Mouse (Mus musculus) bone marrow macrophage, adult 2 months (primary cell): ENCODE data around the gene Rhou. TPM values are rescaled to one million over a fixed set of nuclear protein-coding genes. Genes with fewer than 3 reads are reported as not detected.

ENCODE experiments used
- H3K27ac ChIP-seq: 2 replicates; pipeline ENCODE4 v1.5.1; 2012; ENCODE audit warnings: low read depth, low read length; ENCODE audit not compliant: insufficient read depth
- H3K4me1 ChIP-seq: 2 replicates; pipeline ENCODE4 v1.6.1; 2012; ENCODE audit warnings: low read length; ENCODE audit not compliant: control insufficient read depth, insufficient read depth
- H3K4me3 ChIP-seq: 2 replicates; pipeline ENCODE4 v1.5.1; 2012; ENCODE audit warnings: mild to moderate bottlenecking, low read length, moderate library complexity; ENCODE audit not compliant: insufficient read depth
- CTCF ChIP-seq: IDR thresholded peaks from 2 replicates; pipeline ENCODE4 v1.5.1; 2012; ENCODE audit warnings: low read depth, mild to moderate bottlenecking, low read length, moderate library complexity
- POLR2A ChIP-seq: IDR thresholded peaks from 2 replicates; pipeline ENCODE4 v1.6.1; 2012; ENCODE audit warnings: mild to moderate bottlenecking, low read depth, low read length, borderline replicate concordance
- polyA plus RNA-seq: library from polyadenylated mRNA; stranded (reverse); fragments of >200 nt; gene quantifications from 2 replicates; pipeline ENCODE4 v1.2.4, GENCODE M21; 2012; ENCODE audit not compliant: missing spikeins, insufficient read depth, insufficient read length

Gene Rhou
- polyA plus RNA-seq, 1 experiment: 0.21 TPM

DNA sequence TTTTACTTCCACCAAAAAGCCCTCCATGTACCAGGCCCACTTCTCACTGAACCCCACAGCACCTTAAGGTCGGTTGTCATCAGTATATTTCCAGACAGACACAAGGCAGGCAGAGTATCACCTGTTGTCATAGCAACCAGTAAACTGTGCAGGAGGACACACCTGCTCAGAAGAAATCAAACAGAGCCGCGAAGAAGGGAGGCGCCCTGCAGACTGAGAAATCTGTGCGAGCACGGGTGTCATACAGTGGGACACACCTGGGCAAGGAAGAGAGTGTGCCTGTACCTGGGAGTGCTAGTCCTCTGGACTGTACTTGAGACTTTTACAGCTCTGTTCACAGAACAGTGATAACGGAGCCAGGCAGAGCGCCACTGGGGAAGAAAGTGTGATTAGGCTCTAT is 55.0 kb downstream of the Rhou start:
- Histone ChIP-seq H3K4me3 (no peak overlapping the region), H3K27ac (no peak overlapping the region), H3K4me1 (no peaks in the 10 kb centered on the region)
- TF ChIP-seq POLR2A: no peak
- no peak for TF ChIP-seq CTCF

- H3K27ac ChIP-seq: no peak overlapping the region
- TF ChIP-seq CTCF: no peak
- no peak for TF ChIP-seq POLR2A
- H3K4me1 ChIP-seq: no peaks in the 10 kb centered on the region
- no peak overlapping the region for H3K4me3 ChIP-seq
Observed at GRCm38 (mm10) chr8:123710335-123710734, 56.6 kb downstream of the Rhou start.

Other genes starting within 250 kb of the Rhou start
- not detected in 2 replicates for gene Mc1r, start 246.8 kb upstream of the Rhou start, polyA plus RNA-seq
- gene Tubb3, start 242.5 kb upstream of the Rhou start, polyA plus RNA-seq: not detected in 2 replicates
- 25.8 and 30.8 TPM in 2 replicates for gene Def8, start 230.4 kb upstream of the Rhou start, polyA plus RNA-seq
- 22.7 and 26.7 TPM in 2 replicates for gene Afg3l1, start 176.0 kb upstream of the Rhou start, polyA plus RNA-seq
- not detected in 2 replicates for gene Dbndd1, start 138.5 kb upstream of the Rhou start, polyA plus RNA-seq
- gene Gas8, start 135.1 kb upstream of the Rhou start, polyA plus RNA-seq: 16.3 and 17.4 TPM in 2 replicates
- 1.2 and 1.7 TPM in 2 replicates for gene Rab4a, start 152.1 kb downstream of the Rhou start, polyA plus RNA-seq
- 3.7 and 5.9 TPM in 2 replicates for gene Ccsap, start 206.3 kb downstream of the Rhou start, polyA plus RNA-seq
- gene Acta1, start 240.8 kb downstream of the Rhou start, polyA plus RNA-seq: 4.0 and 5.6 TPM in 2 replicates